Mouse (Mus musculus): Measurements from ENCODE around the gene Ahrr. TPM values are rescaled to one million over a fixed set of nuclear protein-coding genes. Genes with fewer than 3 reads are reported as not detected.

The Ahrr gene
- 0.41 and 0.71 TPM in 2 replicates for polyA plus RNA-seq (2015; fragmentation: Nextera tagmentation; extraction: Ambion mirVana)

GRCm38 (mm10) chr13:74292167-74292566 is at the start of gene Ahrr:
Gene Ahrr, minus strand, starts transcription at chr13:74292331.
- Histone ChIP-seq H3K27me3 (replicated peaks; ENCODE audit: control insufficient read depth, insufficient read depth, low read length) (no peaks in the 10 kb centered on the region), H3K9me3 (ENCODE audit: control insufficient read depth, low read length) (no peaks in the 10 kb centered on the region), H3K27ac (ENCODE audit: low read depth, low read length) (no peak within 1 kb of the TSS), H3K9ac (ENCODE audit: low read depth, low read length) (peak within 1 kb of the TSS; percentile 54), H3K36me3 (ENCODE audit: control insufficient read depth, insufficient read depth, low read length) (no peaks in the 10 kb centered on the region), H3K4me2 (ENCODE audit: low read length) (peak within 1 kb of the TSS; percentile 53), H3K4me1 (ENCODE audit: control insufficient read depth, insufficient read depth, low read depth, low read length) (peaks cover 4% of the 10 kb centered on the region; the same call in 1 of the 2 replicates), H3K4me3 (ENCODE audit: low read length) (peak within 1 kb of the TSS; percentile 32)
- under 1% methylated on average over 27 of the region's 27 CpGs for WGBS
- peak; percentile 61 for ATAC-seq

GRCm38 (mm10) chr13:74341036-74341435 is 48.9 kb upstream of the Ahrr start:
- Histone ChIP-seq H3K4me2 (ENCODE audit: low read length) (no peak overlapping the region), H3K9ac (ENCODE audit: low read depth, low read length) (no peak overlapping the region), H3K4me3 (ENCODE audit: low read length) (no peak overlapping the region), H3K4me1 (ENCODE audit: control insufficient read depth, insufficient read depth, low read depth, low read length) (no peaks in the 10 kb centered on the region), H3K27me3 (replicated peaks; ENCODE audit: control insufficient read depth, insufficient read depth, low read length) (no peaks in the 10 kb centered on the region), H3K9me3 (ENCODE audit: control insufficient read depth, low read length) (no peaks in the 10 kb centered on the region), H3K36me3 (ENCODE audit: control insufficient read depth, insufficient read depth, low read length) (peaks cover 42% of the 10 kb centered on the region), H3K27ac (ENCODE audit: low read depth, low read length) (no peak overlapping the region)
- WGBS, result 58% methylated on average over 3 of the region's 3 CpGs
- ATAC-seq, result peak; percentile 80

GRCm38 (mm10) chr13:74329321-74329720 is 37.2 kb upstream of the Ahrr start:
- ATAC-seq, result no peak
- no peak overlapping the region for H3K27ac ChIP-seq (ENCODE audit: low read depth, low read length)
- no peaks in the 10 kb centered on the region for H3K27me3 ChIP-seq (replicated peaks; ENCODE audit: control insufficient read depth, insufficient read depth, low read length)
- no peak overlapping the region for H3K9ac ChIP-seq (ENCODE audit: low read depth, low read length)
- peaks cover 42% of the 10 kb centered on the region for H3K36me3 ChIP-seq (ENCODE audit: control insufficient read depth, insufficient read depth, low read length)
- H3K4me3 ChIP-seq (ENCODE audit: low read length), result no peak overlapping the region
- no peaks in the 10 kb centered on the region for H3K9me3 ChIP-seq (ENCODE audit: control insufficient read depth, low read length)
- H3K4me2 ChIP-seq (ENCODE audit: low read length), result no peak overlapping the region
- no peaks in the 10 kb centered on the region for H3K4me1 ChIP-seq (ENCODE audit: control insufficient read depth, insufficient read depth, low read depth, low read length)

- Histone ChIP-seq H3K4me2 (ENCODE audit: low read length) (peak within 1 kb of the TSS; percentile 76), H3K4me1 (ENCODE audit: control insufficient read depth, insufficient read depth, low read depth, low read length) (peaks cover 9% of the 10 kb centered on the region), H3K27me3 (replicated peaks; ENCODE audit: control insufficient read depth, insufficient read depth, low read length) (no peaks in the 10 kb centered on the region), H3K27ac (ENCODE audit: low read depth, low read length) (peak within 1 kb of the TSS; percentile 76), H3K9me3 (ENCODE audit: control insufficient read depth, low read length) (no peaks in the 10 kb centered on the region), H3K9ac (ENCODE audit: low read depth, low read length) (peak within 1 kb of the TSS; percentile 88), H3K4me3 (ENCODE audit: low read length) (peak within 1 kb of the TSS; percentile 69), H3K36me3 (ENCODE audit: control insufficient read depth, insufficient read depth, low read length) (peaks cover 17% of the 10 kb centered on the region)
- ATAC-seq, result peak; percentile 99
- under 1% methylated on average over 36 of the region's 36 CpGs for WGBS
Measured at GRCm38 (mm10) chr13:74317170-74317849, 25.2 kb upstream of the Ahrr start, which contains the start of gene Pdcd6. Gene Pdcd6, minus strand, starts transcription at chr13:74317580.

GRCm38 (mm10) chr13:74316789-74317169 is 24.6 kb upstream of the Ahrr start:
- peaks cover 9% of the 10 kb centered on the region for H3K4me1 ChIP-seq (ENCODE audit: control insufficient read depth, insufficient read depth, low read depth, low read length)
- H3K27me3 ChIP-seq (replicated peaks; ENCODE audit: control insufficient read depth, insufficient read depth, low read length), result no peaks in the 10 kb centered on the region
- peak overlapping the region; percentile 69 for H3K4me3 ChIP-seq (ENCODE audit: low read length)
- peak overlapping the region; percentile 76 for H3K4me2 ChIP-seq (ENCODE audit: low read length)
- no peaks in the 10 kb centered on the region for H3K9me3 ChIP-seq (ENCODE audit: control insufficient read depth, low read length)
- ATAC-seq, result no peak
- H3K27ac ChIP-seq (ENCODE audit: low read depth, low read length), result peak overlapping the region; percentile 70; the same call in 1 of the 2 replicates
- peak overlapping the region; percentile 88 for H3K9ac ChIP-seq (ENCODE audit: low read depth, low read length)
- H3K36me3 ChIP-seq (ENCODE audit: control insufficient read depth, insufficient read depth, low read length), result peaks cover 11% of the 10 kb centered on the region
- WGBS, result 4% methylated on average over 14 of the region's 15 CpGs

GRCm38 (mm10) chr13:74316386-74316785 is 24.3 kb upstream of the Ahrr start:
- WGBS, result 42% methylated on average over 4 of the region's 4 CpGs
- no peaks in the 10 kb centered on the region for H3K9me3 ChIP-seq (ENCODE audit: control insufficient read depth, low read length)
- H3K27me3 ChIP-seq (replicated peaks; ENCODE audit: control insufficient read depth, insufficient read depth, low read length), result no peaks in the 10 kb centered on the region
- no peak for ATAC-seq
- H3K4me1 ChIP-seq (ENCODE audit: control insufficient read depth, insufficient read depth, low read depth, low read length), result peaks cover 9% of the 10 kb centered on the region
- peak overlapping the region; percentile 70; the same call in 1 of the 2 replicates for H3K27ac ChIP-seq (ENCODE audit: low read depth, low read length)
- H3K36me3 ChIP-seq (ENCODE audit: control insufficient read depth, insufficient read depth, low read length), result peaks cover 9% of the 10 kb centered on the region
- H3K4me3 ChIP-seq (ENCODE audit: low read length), result peak overlapping the region; percentile 69
- H3K4me2 ChIP-seq (ENCODE audit: low read length), result peak overlapping the region; percentile 76
- H3K9ac ChIP-seq (ENCODE audit: low read depth, low read length), result peak overlapping the region; percentile 88

- ATAC-seq, result no peak
- 97% methylated on average over 3 of the region's 3 CpGs for WGBS
- peaks cover 9% of the 10 kb centered on the region for H3K4me1 ChIP-seq (ENCODE audit: control insufficient read depth, insufficient read depth, low read depth, low read length)
Measured at GRCm38 (mm10) chr13:74314616-74315015, 22.5 kb upstream of the Ahrr start.

GRCm38 (mm10) chr13:74305780-74306179 is 13.6 kb upstream of the Ahrr start:
- peaks cover 37% of the 10 kb centered on the region for H3K36me3 ChIP-seq (ENCODE audit: control insufficient read depth, insufficient read depth, low read length)
- no peak overlapping the region for H3K27ac ChIP-seq (ENCODE audit: low read depth, low read length)
- no peak for ATAC-seq
- no peaks in the 10 kb centered on the region for H3K9me3 ChIP-seq (ENCODE audit: control insufficient read depth, low read length)
- no peaks in the 10 kb centered on the region for H3K4me1 ChIP-seq (ENCODE audit: control insufficient read depth, insufficient read depth, low read depth, low read length)
- WGBS, result 100% methylated on average over 1 of the region's 1 CpGs
- no peaks in the 10 kb centered on the region for H3K27me3 ChIP-seq (replicated peaks; ENCODE audit: control insufficient read depth, insufficient read depth, low read length)
- no peak overlapping the region for H3K4me3 ChIP-seq (ENCODE audit: low read length)
- no peak overlapping the region for H3K9ac ChIP-seq (ENCODE audit: low read depth, low read length)
- no peak overlapping the region for H3K4me2 ChIP-seq (ENCODE audit: low read length)

More at GRCm38 (mm10) chr13:74314616-74315015, 22.5 kb upstream of the Ahrr start:
- Histone ChIP-seq H3K4me2 (ENCODE audit: low read length) (no peak overlapping the region), H3K4me3 (ENCODE audit: low read length) (no peak overlapping the region), H3K27ac (ENCODE audit: low read depth, low read length) (no peak overlapping the region), H3K9me3 (ENCODE audit: control insufficient read depth, low read length) (no peaks in the 10 kb centered on the region), H3K36me3 (ENCODE audit: control insufficient read depth, insufficient read depth, low read length) (peaks cover 12% of the 10 kb centered on the region), H3K9ac (ENCODE audit: low read depth, low read length) (no peak overlapping the region), H3K27me3 (replicated peaks; ENCODE audit: control insufficient read depth, insufficient read depth, low read length) (no peaks in the 10 kb centered on the region)

GRCm38 (mm10) chr13:74305380-74305779 is 13.2 kb upstream of the Ahrr start:
- Histone ChIP-seq H3K27me3 (replicated peaks; ENCODE audit: control insufficient read depth, insufficient read depth, low read length) (no peaks in the 10 kb centered on the region), H3K4me2 (ENCODE audit: low read length) (no peak overlapping the region), H3K9me3 (ENCODE audit: control insufficient read depth, low read length) (no peaks in the 10 kb centered on the region), H3K4me1 (ENCODE audit: control insufficient read depth, insufficient read depth, low read depth, low read length) (no peaks in the 10 kb centered on the region), H3K9ac (ENCODE audit: low read depth, low read length) (no peak overlapping the region), H3K27ac (ENCODE audit: low read depth, low read length) (no peak overlapping the region), H3K4me3 (ENCODE audit: low read length) (no peak overlapping the region), H3K36me3 (ENCODE audit: control insufficient read depth, insufficient read depth, low read length) (peaks cover 33% of the 10 kb centered on the region)
- WGBS, result 88% methylated on average over 6 of the region's 6 CpGs
- no peak for ATAC-seq

Measured in hindbrain, embryonic 16.5 days (tissue).